Mouse (Mus musculus): ENCODE results near the gene Ddb1. TPM values are rescaled to one million over a fixed set of nuclear protein-coding genes. Genes with fewer than 3 reads are reported as not detected.

Gene Ddb1
- total RNA-seq, 2 experiments from 2014 or later = 195 to 201 TPM

GRCm38 (mm10) chr19:10587231-10587630, 17.9 kb upstream of the Ddb1 start:
- no peak for DNase-seq (ENCODE audit: low spot score in 2 of 2)
- intact Hi-C loops (cut with DNase I) = no loop called here

DNA sequence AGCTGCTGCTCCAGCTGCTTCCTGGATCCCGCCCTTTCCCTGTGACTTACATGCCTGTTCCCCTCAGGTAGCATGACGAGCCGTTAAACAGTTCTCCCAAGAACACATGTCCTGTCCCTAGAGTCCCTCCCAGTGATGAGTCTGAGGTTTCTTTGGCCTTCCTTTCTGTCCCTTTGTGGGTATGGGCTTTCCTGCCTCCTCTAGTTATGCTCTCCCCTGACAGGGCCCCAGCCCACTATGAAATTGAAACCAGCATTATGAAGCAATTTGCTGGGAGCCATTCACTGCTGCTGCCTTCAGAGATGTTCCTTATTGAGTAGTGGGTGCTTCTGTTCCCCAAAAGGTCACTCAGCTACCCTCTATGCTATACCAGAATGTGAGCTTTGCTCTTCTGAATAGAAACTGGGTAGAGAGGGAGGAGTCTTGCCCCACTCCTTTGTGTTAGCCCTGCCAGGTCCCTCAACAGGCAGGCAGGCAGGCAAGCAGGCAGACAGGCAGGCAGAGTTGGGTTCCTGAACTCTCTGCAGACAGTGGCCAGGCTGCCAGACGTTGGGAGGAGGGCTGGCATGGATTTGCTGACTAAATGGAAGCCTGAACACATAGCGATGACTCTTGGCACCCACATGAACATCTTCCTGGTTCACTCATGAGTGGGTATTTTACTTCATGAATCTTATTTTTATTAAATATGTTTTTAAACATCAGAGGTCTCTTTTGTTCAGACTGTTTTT, 15.8 kb upstream of the Ddb1 start:
- no peak for DNase-seq (ENCODE audit: low spot score in 2 of 2)
- intact Hi-C loops (cut with DNase I) = no loop called here

DNA sequence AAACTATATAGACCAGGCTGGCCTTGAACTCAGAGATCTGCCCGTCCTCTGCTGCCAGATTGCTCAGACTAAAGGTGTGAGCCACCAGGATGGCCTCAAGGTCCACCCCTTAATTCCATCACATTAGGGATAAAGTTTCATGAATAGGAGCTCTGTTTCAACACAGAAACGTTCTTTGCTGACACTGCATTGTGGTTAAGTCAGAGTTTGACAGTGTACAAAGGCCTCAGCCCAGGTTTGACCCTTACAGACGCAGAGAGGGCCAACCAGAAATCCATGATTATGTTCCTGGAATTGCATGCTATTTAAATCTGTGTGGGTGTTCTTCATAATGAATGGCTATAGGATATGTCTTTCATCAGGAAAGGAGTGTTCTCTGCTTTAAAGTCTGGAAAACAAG, 14.8 kb upstream of the Ddb1 start:
- no peak for DNase-seq (ENCODE audit: low spot score in 2 of 2)
- intact Hi-C loops (cut with DNase I) = no loop called here

- intact Hi-C loops (cut with DNase I) = no loop called here
- DNase-seq (ENCODE audit: low spot score in 2 of 2) = no peak
Measured at GRCm38 (mm10) chr19:10591659-10592377, 13.3 kb upstream of the Ddb1 start.

- DNase-seq (ENCODE audit: low spot score in 2 of 2) = peak in 1 of 2 experiments; percentile 12
- intact Hi-C loops (cut with DNase I) = no loop called here
Measured at GRCm38 (mm10) chr19:10598188-10598587, 6.9 kb upstream of the Ddb1 start.

GRCm38 (mm10) chr19:10599648-10600047, 5.5 kb upstream of the Ddb1 start:
- no peak for DNase-seq (ENCODE audit: low spot score in 2 of 2)
- intact Hi-C loops (cut with DNase I) = no loop called here

DNA sequence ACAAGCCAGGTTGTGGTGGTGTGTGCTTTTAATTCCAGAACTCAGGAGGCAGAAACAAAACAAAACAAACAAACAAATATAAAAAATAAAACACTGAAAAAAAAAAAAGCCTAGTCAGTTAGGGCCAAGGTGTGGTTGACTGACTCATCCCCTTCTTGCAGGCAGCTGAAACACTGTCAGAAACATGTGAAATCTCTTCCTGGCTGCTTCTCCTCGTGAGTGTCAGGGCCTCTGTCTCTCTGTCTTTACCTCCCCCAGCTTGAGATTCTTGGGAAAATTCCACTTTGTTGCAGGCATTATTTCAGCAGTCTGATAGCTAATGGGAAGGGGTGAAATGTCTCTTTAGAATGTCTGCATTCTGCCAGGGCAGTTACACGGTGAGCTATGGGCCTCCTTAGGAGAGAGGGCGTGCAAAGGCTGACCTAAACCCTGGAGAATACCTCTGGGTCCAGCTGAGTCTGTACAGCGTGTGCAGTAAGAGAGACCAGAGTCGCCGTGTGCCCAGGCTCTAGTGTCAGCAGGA, 2.8 kb upstream of the Ddb1 start:
- DNase-seq (ENCODE audit: low spot score in 2 of 2) = no peak
- intact Hi-C loops (cut with DNase I) = no loop called here

DNA sequence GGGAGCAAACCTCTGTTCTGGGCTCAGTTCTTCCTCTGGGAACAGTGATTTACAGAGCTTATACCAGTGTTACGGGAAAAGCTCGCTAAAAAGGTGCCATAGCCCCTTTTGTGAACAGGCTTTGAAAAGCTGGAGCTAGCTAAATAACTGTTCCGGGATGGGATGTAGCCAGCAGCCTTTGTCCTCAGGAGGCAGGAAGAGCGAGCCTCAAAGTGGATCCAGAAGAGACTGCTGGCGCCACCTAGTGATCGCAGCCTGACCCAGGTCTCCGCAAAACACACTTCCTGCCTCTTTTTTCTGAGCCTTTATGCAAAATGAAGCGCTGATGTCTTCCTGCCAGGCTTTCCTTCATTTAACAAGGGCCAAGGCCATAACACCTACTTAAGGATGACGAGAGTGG, 2.3 kb upstream of the Ddb1 start:
- intact Hi-C loops (cut with DNase I) = no loop called here
- peak; percentile 90 to 93 for DNase-seq (ENCODE audit: low spot score in 2 of 2)

GRCm38 (mm10) chr19:10603660-10604523, 1.2 kb upstream of the Ddb1 start:
- peak in 1 of 2 experiments; percentile 6 for DNase-seq (ENCODE audit: low spot score in 2 of 2)
- intact Hi-C loops (cut with DNase I) = loop anchor here (2.0 kb wide), 1 partner anchor 49 kb away; no protein-coding TSS in a partner anchor

GRCm38 (mm10) chr19:10604534-10604933, 593 bp upstream of the Ddb1 start:
- intact Hi-C loops (cut with DNase I) = loop anchor here (2.0 kb wide), 1 partner anchor 50 kb away; no protein-coding TSS in a partner anchor

GRCm38 (mm10) chr19:10605901-10606622, 935 bp downstream of the Ddb1 start:
- peak in 1 of 2 experiments; percentile 23 for DNase-seq (ENCODE audit: low spot score in 2 of 2)
- intact Hi-C loops (cut with DNase I) = loop anchor here (1.0 to 2.0 kb wide), 2 partner anchors 29 to 51 kb away; partner anchors contain the start of genes Cyb561a3 and Tmem138

More at GRCm38 (mm10) chr19:10604534-10604933, 593 bp upstream of the Ddb1 start:
- peak in 1 of 2 experiments; percentile 8 for DNase-seq (ENCODE audit: low spot score in 2 of 2)

GRCm38 (mm10) chr19:10608573-10609240, 3.6 kb downstream of the Ddb1 start:
- intact Hi-C loops (cut with DNase I) = no loop called here
- DNase-seq (ENCODE audit: low spot score in 2 of 2) = no peak

DNA sequence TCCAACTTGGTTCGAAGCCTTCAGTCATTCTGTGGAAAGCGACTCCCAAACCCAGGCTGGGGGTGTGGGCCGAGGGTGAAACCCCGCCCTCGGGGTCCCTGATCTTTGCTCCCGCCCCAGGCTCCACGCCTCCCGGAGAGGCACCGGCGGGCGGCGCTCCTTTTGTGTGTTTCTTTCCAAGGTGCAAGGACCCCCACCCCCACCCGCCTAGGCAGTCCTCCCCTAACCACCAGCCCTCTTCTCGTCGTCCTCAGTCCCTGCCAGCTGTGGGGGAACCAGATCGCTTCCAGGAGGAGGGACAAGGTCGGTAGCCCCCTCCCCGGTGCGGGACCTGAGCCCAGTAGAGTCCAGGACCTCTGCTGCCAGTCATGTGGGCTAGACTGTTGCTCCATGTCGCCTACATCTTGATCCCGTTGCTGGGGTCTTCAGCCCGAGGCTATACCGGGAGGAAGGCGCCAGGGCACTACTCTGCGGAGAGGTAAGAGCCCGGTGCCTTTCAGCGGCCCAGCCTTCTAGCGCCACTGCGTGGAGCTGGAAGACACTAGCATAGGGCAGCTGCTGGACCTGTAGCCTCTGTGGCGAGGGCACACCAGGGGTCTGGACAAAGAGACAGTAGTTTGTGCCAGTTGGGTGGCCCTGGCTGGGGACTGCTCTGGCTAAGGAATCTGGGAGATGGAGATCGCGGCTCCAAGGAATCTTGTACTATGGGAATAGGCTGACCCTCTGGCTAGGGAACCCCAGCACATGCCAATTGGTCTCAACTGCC, 29.2 kb downstream of the Ddb1 start, which contains the start of gene Vwce:
TSS of gene Vwce (plus strand) at position 108 of the 766 bp plus-strand sequence.
- intact Hi-C loops (cut with DNase I) = no loop called here

DNA sequence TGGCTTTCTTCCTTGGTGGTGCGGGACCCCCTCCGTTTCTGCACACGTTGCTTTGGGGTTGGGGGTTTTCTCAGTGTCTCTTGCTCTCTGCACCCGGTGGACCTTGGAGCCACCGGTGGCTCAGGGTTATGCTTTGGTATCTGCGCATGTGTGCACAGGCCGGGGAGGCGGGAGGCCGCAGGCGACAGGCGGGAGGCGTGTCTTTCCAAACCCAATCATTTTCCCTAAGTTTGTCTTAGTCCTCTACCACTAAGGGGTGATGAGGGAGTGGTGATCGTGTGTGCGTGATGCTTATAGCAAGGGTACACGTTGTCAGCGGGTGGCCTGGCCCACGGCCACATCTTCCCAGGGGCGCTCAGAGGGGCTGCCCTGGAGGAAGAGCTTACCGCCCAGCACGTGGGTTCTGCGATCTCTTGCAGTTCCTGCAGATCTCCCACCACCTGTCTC, 29.8 kb downstream of the Ddb1 start:
- DNase-seq (ENCODE audit: low spot score in 2 of 2) = peak; percentile 57 to 63
- intact Hi-C loops (cut with DNase I) = no loop called here

More for the DNA sequence above, 29.2 kb downstream of the Ddb1 start, which contains the start of gene Vwce:
- peak; percentile 17 to 40 for DNase-seq (ENCODE audit: low spot score in 2 of 2)

DNA sequence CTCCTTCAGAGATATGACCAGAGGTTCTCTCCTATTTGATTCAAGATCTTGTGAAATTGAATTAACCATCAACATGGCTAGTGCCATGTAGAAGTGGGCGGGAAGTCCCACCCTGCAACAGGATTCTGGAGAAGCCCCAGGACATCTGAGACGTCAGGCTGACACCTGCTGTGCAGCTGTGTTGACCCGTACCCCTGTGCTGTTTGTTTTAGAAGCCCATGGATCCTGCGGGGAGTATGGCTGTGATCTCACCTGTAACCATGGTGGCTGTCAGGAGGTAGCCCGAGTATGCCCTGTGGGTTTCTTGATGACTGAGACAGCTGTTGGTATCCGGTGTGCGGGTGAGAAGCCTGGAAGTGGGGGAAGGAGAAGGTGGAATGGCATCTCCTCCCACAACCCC, 32.7 kb downstream of the Ddb1 start:
- intact Hi-C loops (cut with DNase I) = no loop called here
- DNase-seq (ENCODE audit: low spot score in 2 of 2) = no peak

DNA sequence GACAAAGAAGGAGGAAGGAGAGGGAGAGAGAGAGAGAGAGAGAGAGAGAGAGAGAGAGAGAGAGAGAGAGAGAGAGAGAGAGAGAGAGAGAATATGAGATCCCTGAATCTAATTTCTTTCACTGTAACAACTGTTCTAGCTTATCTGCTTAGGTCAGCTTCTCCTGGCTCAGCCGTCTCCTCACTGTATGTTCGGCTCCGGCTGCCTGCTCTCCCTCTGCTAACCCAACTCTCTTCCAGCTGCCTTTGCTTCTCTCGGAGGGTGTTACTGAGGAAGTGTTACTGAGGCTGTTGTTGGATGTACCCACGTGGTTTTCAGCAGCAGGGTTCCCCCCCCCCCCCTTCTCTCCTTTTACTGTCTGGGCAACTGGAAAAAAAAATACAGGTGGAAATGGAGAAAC, 35.0 kb downstream of the Ddb1 start:
- DNase-seq (ENCODE audit: low spot score in 2 of 2) = no peak
- intact Hi-C loops (cut with DNase I) = no loop called here

- DNase-seq (ENCODE audit: low spot score in 2 of 2) = no peak
- intact Hi-C loops (cut with DNase I) = no loop called here
Measured at GRCm38 (mm10) chr19:10640589-10641378, 35.7 kb downstream of the Ddb1 start.

Data from left cerebral cortex, postnatal 14 days (tissue).